Mouse (Mus musculus): Measurements from ENCODE around the gene Fam131a.

Fam131a gene

GRCm38 (mm10) chr16:20695622-20696323, 2.7 kb downstream of the Fam131a start:
- CTCF ChIA-PET: no interaction called here

GRCm38 (mm10) chr16:20699266-20699665, 6.2 kb downstream of the Fam131a start:
- CTCF ChIA-PET: no interaction called here

GRCm38 (mm10) chr16:20700036-20700435, 7.0 kb downstream of the Fam131a start:
- CTCF ChIA-PET: no interaction called here

- CTCF ChIA-PET: interaction anchor here (0.6 kb wide), 1 partner anchor 249 kb away, joined by 11 read pairs; no protein-coding TSS in a partner anchor
Measured at GRCm38 (mm10) chr16:20701316-20701715, 8.3 kb downstream of the Fam131a start.

- CTCF ChIA-PET: no interaction called here
Measured at GRCm38 (mm10) chr16:20701729-20702521, 8.9 kb downstream of the Fam131a start.

GRCm38 (mm10) chr16:20702522-20702893, 9.5 kb downstream of the Fam131a start:
- CTCF ChIA-PET: interaction anchor here (0.6 kb wide), 1 partner anchor 14 kb away, joined by 3 read pairs; no protein-coding TSS in a partner anchor

- CTCF ChIA-PET: interaction anchor here (0.6 kb wide), 1 partner anchor 15 kb away, joined by 3 read pairs; no protein-coding TSS in a partner anchor
Measured at GRCm38 (mm10) chr16:20703071-20703470, 10.0 kb downstream of the Fam131a start.

- CTCF ChIA-PET: no interaction called here
Measured at GRCm38 (mm10) chr16:20703699-20704400, 10.8 kb downstream of the Fam131a start.

- CTCF ChIA-PET: no interaction called here
Measured at GRCm38 (mm10) chr16:20705786-20706185, 12.7 kb downstream of the Fam131a start.

GRCm38 (mm10) chr16:20706407-20707055, 13.5 kb downstream of the Fam131a start:
- CTCF ChIA-PET: interaction anchor here (0.6 kb wide), 1 partner anchor 60 kb away, joined by 4 read pairs; no protein-coding TSS in a partner anchor

- CTCF ChIA-PET: interaction anchor here (0.8 to 1.9 kb wide), 2 partner anchors 54 to 57 kb away, joined by 3 to 8 read pairs; no protein-coding TSS in a partner anchor
Measured at GRCm38 (mm10) chr16:20708220-20708938, 15.3 kb downstream of the Fam131a start.

- CTCF ChIA-PET: interaction anchor here (0.8 to 1.9 kb wide), 2 partner anchors 53 to 56 kb away, joined by 3 to 8 read pairs; no protein-coding TSS in a partner anchor
Measured at GRCm38 (mm10) chr16:20708939-20709734, 16.1 kb downstream of the Fam131a start.

GRCm38 (mm10) chr16:20710370-20710769, 17.3 kb downstream of the Fam131a start:
- CTCF ChIA-PET: interaction anchor here (1.0 kb wide), 1 partner anchor 55 kb away, joined by 3 read pairs; no protein-coding TSS in a partner anchor

- CTCF ChIA-PET: interaction anchor here (1.0 kb wide), 1 partner anchor 54 kb away, joined by 3 read pairs; no protein-coding TSS in a partner anchor
Measured at GRCm38 (mm10) chr16:20710810-20711209, 17.8 kb downstream of the Fam131a start.

GRCm38 (mm10) chr16:20712190-20712589, 19.1 kb downstream of the Fam131a start:
- CTCF ChIA-PET: no interaction called here

- CTCF ChIA-PET: no interaction called here
Measured at GRCm38 (mm10) chr16:20712889-20713288, 19.8 kb downstream of the Fam131a start.

GRCm38 (mm10) chr16:20714307-20715080, 21.5 kb downstream of the Fam131a start:
- CTCF ChIA-PET: no interaction called here

GRCm38 (mm10) chr16:20715161-20715560, 22.1 kb downstream of the Fam131a start:
- CTCF ChIA-PET: no interaction called here

- CTCF ChIA-PET: no interaction called here
Measured at GRCm38 (mm10) chr16:20715566-20715965, 22.5 kb downstream of the Fam131a start.

Data from spleen, embryonic (tissue).